Mouse (Mus musculus) stomach, embryonic 16.5 days (tissue): Measurements from ENCODE around the gene 1700069L16Rik. TPM values are rescaled to one million over a fixed set of nuclear protein-coding genes. Genes with fewer than 3 reads are reported as not detected.

Experiments used
- ATAC-seq: fragments of 200-750 bp; cut with Nextera tagmentation; 2 replicates; pipeline ENCODE4 v1.8.0; 2017; ENCODE audit warnings: moderate number of reproducible peaks, moderate TSS enrichment; ENCODE audit not compliant: insufficient read depth, low FRiP score
- H3K27ac ChIP-seq: fragments of 300-500 bp; sonication (generic); 2 replicates; pipeline ENCODE4 v1.5.1; 2014; ENCODE audit warnings: low read length
- H3K27me3 ChIP-seq: fragments of 300-500 bp; sonication (generic); 2 replicates; pipeline ENCODE4 v1.6.1; 2014; ENCODE audit warnings: low read length, control low read depth, mixed read lengths; ENCODE audit not compliant: control insufficient read depth, insufficient read depth
- H3K36me3 ChIP-seq: fragments of 300-500 bp; sonication (generic); 2 replicates; pipeline ENCODE4 v1.6.1; 2014; ENCODE audit warnings: low read length; ENCODE audit not compliant: control insufficient read depth, insufficient read depth
- H3K4me1 ChIP-seq: fragments of 300-500 bp; sonication (generic); 2 replicates; pipeline ENCODE4 v1.6.1; 2014; ENCODE audit warnings: low read length, control low read depth, mixed read lengths; ENCODE audit not compliant: control insufficient read depth, insufficient read depth
- H3K4me2 ChIP-seq: fragments of 300-500 bp; sonication (generic); 2 replicates; pipeline ENCODE4 v1.6.1; 2014; ENCODE audit warnings: low read depth, low read length, mixed read lengths
- H3K4me3 ChIP-seq: fragments of 300-500 bp; sonication (generic); replicated peaks from 2 replicates; pipeline ENCODE4 v1.5.1; 2014; ENCODE audit warnings: mild to moderate bottlenecking, low read length
- H3K9ac ChIP-seq: fragments of 300-500 bp; sonication (generic); 2 replicates; pipeline ENCODE4 v1.6.1; 2014; ENCODE audit warnings: low read length
- H3K9me3 ChIP-seq: fragments of 300-500 bp; sonication (generic); replicated peaks from 2 replicates; pipeline ENCODE4 v1.6.1; 2016; ENCODE audit warnings: low read length, control low read depth; ENCODE audit not compliant: control insufficient read depth
- WGBS: fragments of 180-500 bp; shearing (Covaris S2); extraction: QIAGEN DNeasy Blood & Tissue Kit; methylation state at CpG from one replicate; pipeline ENCODE4 v1.1.7; 2014; 5-methylcytosine and 5-hydroxymethylcytosine counted together
- polyA plus RNA-seq: library from polyadenylated mRNA; unstranded; fragments of >200 nt; fragmentation: Nextera tagmentation; extraction: Ambion mirVana; gene quantifications from 2 replicates; pipeline ENCODE4 v1.2.1, GENCODE M21; 2015

The 1700069L16Rik gene
- polyA plus RNA-seq, 1 experiment from 2014 or later: not detected

DNA sequence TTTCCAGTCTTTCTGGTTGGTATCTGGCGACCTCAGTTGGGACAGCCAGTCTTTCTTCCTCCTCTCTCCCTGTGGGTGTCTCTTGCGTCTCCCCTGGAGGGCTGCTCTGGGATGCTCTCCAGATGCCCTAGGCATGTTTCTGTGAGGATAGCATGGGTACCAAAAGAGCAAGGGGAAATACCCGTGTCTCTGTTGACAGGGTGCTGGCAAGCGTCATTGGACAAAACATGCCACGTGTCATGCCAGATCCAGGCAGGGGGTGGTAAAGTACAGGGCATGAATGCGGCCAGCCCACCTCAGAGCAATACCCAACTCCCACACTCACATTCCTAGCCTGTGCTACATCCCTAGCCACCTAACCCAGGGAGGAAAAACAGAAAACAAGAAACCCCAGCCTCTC, 2.0 kb upstream of the 1700069L16Rik start:
- WGBS: 60% methylated on average over 6 of the region's 6 CpGs
- H3K4me2 ChIP-seq: no peak overlapping the region
- H3K27ac ChIP-seq: no peak overlapping the region
- H3K9me3 ChIP-seq: no peaks in the 10 kb centered on the region
- H3K36me3 ChIP-seq: no peaks in the 10 kb centered on the region
- no peak overlapping the region for H3K9ac ChIP-seq
- no peak overlapping the region for H3K4me3 ChIP-seq
- 0 out of 2 replicates have a peak, but pooled peaks cover 2% of the 10 kb centered on the region for H3K27me3 ChIP-seq
- H3K4me1 ChIP-seq: no peaks in the 10 kb centered on the region
- no peak for ATAC-seq

DNA sequence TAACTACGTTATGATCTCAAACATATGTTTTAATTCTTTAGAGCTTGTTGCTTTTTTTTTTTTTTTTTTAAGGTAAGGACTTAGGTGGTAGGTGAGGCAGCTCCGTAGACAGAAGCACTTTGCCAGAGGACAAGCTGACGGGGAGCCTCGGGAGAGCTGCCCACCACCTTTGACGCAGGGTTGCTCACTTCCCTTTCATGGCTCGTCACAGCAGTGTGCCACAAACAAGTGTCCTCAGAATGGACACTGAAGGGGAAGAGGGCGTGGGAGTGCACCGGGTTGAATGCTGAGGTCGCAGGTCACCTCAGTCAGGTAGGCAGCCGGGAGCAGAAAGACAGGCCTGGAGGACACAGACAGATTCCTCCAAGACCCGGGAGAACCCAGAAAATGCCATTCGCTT, 845 bp upstream of the 1700069L16Rik start:
- ATAC-seq: no peak
- 71% methylated on average over 12 of the region's 12 CpGs for WGBS
- H3K27me3 ChIP-seq: 0 out of 2 replicates have a peak, but pooled peaks cover 2% of the 10 kb centered on the region
- no peak overlapping the region for H3K27ac ChIP-seq
- no peaks in the 10 kb centered on the region for H3K4me1 ChIP-seq
- no peaks in the 10 kb centered on the region for H3K9me3 ChIP-seq
- no peaks in the 10 kb centered on the region for H3K36me3 ChIP-seq
- no peak overlapping the region for H3K9ac ChIP-seq
- H3K4me3 ChIP-seq: no peak overlapping the region
- no peak overlapping the region for H3K4me2 ChIP-seq

DNA sequence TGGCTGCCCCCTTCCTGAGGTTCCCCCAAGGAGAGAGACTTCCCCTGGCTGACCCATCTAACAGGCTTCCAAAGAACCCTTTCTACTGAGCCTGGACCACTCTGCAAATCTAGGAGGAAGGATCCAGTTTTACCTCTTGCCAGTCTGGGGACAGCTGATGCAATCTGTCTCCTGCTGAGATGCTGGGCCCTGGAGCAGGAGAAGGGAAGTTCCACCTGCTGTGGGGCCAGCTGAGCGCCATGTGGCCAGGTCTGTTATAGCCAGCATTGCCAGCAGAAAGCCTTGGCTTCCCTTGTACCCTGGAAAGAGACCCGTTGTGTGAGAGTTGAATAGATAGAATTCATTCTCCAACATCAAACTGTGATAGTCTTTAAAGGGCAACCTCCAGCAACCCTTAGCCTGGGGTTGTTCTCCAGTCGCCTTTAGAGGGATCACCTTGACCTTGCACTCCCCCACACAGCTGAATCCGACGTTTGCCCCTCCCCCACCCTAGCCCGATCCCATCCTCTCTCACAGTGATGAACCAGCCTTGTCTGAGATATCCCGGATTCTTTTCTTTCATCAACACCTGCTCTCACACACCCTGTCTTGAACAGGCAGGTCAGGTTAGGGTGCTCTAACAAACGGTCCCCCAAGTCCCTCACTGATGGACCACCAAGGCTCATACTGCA, 870 bp downstream of the 1700069L16Rik start:
- ATAC-seq: no peak
- Histone ChIP-seq H3K4me2 (no peak overlapping the region), H3K9me3 (no peaks in the 10 kb centered on the region), H3K27ac (no peak overlapping the region), H3K36me3 (no peaks in the 10 kb centered on the region), H3K4me3 (no peak overlapping the region), H3K27me3 (0 out of 2 replicates have a peak, but pooled peaks cover 2% of the 10 kb centered on the region), H3K4me1 (no peaks in the 10 kb centered on the region), H3K9ac (no peak overlapping the region)
- 31% methylated on average over 8 of the region's 8 CpGs for WGBS

DNA sequence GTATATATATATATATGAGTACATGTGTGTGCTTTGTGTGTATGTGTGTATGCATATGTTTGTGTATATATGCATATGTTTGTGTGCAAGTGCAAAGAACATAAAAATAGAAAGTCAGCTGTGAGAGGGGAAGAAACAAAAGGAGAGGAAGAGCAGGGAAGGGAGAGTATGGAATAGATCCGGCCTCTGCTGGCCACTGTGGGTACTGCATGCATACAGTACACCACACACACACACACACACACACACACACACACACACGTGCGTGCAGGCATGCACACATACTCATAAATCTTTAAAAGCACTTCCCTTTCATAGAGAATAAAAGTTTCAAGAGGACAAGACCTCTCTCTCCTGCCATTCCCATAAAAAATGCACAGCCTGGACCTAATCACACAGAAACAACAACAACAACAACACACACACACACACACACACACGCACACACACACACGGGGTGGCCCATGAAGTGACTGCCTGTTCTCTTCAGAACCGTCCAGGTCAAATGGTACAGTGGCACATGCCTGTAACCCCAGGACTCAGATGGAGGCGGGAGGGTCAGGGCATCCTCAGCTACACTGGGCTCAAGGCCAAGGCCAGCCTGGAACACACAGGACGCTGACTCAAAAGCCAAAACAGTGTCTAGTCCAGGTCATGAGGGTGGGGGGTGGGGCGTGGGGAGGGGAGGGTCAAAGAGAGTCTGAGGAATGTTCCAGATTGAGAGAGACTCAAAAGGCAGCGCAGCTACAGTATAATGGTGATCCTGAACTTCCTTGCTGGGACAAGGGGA, 2.2 kb downstream of the 1700069L16Rik start:
- H3K9me3 ChIP-seq: no peaks in the 10 kb centered on the region
- H3K27me3 ChIP-seq: 0 out of 2 replicates have a peak, but pooled peaks cover 2% of the 10 kb centered on the region
- H3K4me1 ChIP-seq: no peaks in the 10 kb centered on the region
- no peak overlapping the region for H3K27ac ChIP-seq
- H3K9ac ChIP-seq: no peak overlapping the region
- 86% methylated on average over 10 of the region's 10 CpGs for WGBS
- no peak overlapping the region for H3K4me2 ChIP-seq
- no peak overlapping the region for H3K4me3 ChIP-seq
- ATAC-seq: no peak
- no peaks in the 10 kb centered on the region for H3K36me3 ChIP-seq

DNA sequence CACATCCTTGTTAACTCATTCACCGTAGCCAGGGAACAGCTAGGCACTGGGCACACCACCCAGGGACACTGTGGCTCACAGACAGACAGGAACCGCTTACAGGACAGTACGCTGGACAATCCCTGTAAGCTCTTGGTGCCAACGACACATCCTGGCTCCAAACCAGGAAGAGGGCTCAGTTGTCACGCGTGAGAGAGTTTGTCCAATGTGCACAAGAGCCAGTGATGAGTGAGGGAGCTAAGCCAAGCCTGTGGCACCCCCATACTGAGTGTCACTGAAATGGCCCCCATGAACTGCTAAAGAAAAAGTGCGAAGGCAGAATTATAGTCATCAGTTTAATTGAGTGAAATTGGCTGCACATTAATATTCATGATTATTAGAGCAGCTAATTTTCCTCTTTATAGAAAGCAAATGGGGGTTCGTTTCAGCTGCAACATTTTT, 5.3 kb downstream of the 1700069L16Rik start:
- Histone ChIP-seq H3K4me3 (no peak overlapping the region), H3K9ac (no peak overlapping the region), H3K27me3 (no peaks in the 10 kb centered on the region), H3K36me3 (no peaks in the 10 kb centered on the region), H3K4me2 (no peak overlapping the region), H3K9me3 (no peaks in the 10 kb centered on the region), H3K27ac (no peak overlapping the region), H3K4me1 (no peaks in the 10 kb centered on the region)
- WGBS: 85% methylated on average over 8 of the region's 8 CpGs
- no peak for ATAC-seq

DNA sequence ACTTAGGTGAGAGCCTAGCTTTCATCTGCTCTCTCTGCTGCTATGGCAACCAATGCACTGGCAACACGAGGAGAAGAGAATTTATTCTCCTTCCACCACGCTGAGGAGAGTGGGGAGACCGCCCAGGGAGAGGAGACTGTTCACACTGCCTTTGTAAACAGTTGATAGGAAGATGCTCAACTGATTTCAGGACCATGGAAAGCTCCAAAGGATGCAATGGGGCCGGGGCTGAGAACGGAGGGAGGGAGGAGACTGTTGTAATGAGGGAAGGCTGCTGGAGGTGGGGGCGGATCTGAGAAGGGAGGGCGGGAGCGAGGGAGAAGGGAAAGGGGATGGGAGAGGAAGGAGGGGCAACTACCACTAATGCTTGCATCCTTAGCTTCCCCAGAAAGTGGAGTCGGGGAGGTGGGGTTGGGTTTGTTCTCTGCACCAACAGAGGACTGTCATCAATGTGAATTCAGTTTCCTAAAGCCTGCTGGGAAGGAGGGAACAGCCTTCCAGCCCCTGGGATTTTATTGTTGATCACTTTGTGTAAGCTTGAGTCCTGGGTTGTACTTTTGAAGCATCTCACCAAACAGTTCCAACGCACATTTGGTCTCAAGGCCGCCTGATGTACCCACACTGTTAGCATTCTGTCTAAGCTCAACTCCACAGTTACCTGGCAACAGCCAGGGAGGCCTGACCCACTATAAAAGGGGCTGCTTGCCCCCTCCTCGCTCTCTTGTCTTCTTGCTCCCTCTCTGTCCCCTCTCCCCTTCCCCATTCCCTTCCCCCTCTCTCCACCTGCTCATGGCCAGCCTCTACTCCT, 7.8 kb downstream of the 1700069L16Rik start:
- ATAC-seq: no peak
- WGBS: 7% methylated on average over 12 of the region's 12 CpGs
- Histone ChIP-seq H3K4me3 (no peak overlapping the region), H3K4me2 (no peak overlapping the region), H3K36me3 (no peaks in the 10 kb centered on the region), H3K27ac (no peak overlapping the region), H3K9me3 (no peaks in the 10 kb centered on the region), H3K4me1 (no peaks in the 10 kb centered on the region), H3K27me3 (no peaks in the 10 kb centered on the region), H3K9ac (no peak overlapping the region)

DNA sequence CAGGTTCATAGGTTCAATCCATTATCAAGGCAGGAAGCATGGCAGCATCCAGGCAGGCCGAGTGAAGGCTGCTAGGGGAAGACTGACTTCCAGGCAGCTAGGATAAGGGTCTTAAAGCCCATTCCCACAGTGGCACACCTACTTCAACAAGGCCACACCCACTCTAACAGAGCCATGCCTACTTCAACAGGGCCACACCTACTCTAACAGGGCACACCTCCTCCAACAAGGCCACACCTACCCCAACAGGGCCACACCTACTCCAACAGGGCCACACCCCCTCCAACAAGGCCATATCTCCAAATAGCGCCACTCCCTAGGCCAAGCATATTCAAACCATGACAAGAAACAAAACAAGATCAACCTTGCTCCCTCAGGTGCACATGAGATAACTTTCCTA, 11.7 kb downstream of the 1700069L16Rik start:
- H3K9me3 ChIP-seq: no peaks in the 10 kb centered on the region
- H3K4me1 ChIP-seq: no peaks in the 10 kb centered on the region
- ATAC-seq: no peak
- no peak overlapping the region for H3K4me3 ChIP-seq
- no peak overlapping the region for H3K4me2 ChIP-seq
- WGBS: 65% methylated on average over 2 of the region's 2 CpGs
- no peak overlapping the region for H3K9ac ChIP-seq
- H3K27ac ChIP-seq: no peak overlapping the region
- no peaks in the 10 kb centered on the region for H3K36me3 ChIP-seq
- H3K27me3 ChIP-seq: no peaks in the 10 kb centered on the region

DNA sequence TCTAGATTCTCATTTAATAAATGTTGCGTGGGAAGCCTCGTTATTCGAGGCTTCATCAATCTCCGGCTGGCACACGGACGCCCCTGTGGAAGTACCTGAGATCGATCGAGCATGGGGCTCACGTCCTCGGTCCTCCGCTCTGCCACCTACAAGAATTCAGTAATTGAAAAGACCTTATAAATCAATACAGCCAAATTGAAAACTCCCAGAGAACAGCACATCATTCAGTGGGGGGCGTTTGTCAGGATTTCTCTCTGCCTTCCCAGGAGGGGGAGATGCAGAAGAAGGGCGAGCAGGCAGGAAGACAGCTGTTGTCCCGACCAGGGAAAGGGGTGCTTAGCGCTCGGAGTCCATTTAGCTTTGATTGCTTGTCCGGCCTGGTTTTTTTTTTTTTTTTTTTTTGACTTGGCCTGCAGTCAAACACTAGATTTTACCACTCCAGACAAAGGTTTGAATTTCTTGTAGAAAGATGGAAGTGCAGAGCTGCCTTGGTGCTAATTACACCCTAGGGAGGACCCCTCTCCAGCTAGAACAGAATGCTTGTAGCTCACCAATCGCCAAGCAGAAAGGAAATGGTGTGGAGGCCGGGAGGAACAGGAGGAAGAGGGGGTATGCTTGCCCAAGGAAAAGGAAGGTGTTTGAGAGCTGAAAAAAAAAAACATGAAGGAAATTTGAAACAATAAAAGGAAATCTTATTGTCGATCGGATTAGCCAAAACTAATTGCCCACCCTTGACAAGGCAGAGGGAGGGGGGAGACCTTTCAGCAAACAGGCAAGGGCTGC, 20.6 kb downstream of the 1700069L16Rik start:
- no peak overlapping the region for H3K4me3 ChIP-seq
- H3K4me2 ChIP-seq: no peak overlapping the region
- H3K9me3 ChIP-seq: no peaks in the 10 kb centered on the region
- H3K27me3 ChIP-seq: no peaks in the 10 kb centered on the region
- H3K4me1 ChIP-seq: no peaks in the 10 kb centered on the region
- no peak overlapping the region for H3K9ac ChIP-seq
- no peak overlapping the region for H3K27ac ChIP-seq
- H3K36me3 ChIP-seq: no peaks in the 10 kb centered on the region
- whole genome bisulfite sequencing: 56% methylated on average over 21 of the region's 21 CpGs
- ATAC-seq: no peak
